In the genomic region with DNA sequence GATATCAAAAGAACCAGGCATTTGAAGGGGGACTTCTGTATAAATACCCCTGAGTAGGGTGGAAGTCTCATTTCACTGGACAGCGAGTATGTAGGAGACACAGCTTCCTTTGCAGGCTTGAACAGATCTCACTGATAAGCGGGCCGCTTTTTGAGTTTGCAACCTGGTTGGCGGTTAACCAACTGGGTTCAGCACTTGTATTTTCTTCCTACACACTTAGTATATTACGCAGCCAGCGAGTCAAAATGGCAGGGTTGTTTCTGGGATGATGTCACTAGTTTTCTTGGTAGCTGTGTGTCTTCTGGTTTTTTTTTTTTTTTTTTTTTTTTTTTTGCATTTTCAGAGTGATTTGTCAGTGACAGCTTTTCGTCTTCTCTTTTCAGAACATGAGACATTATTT, we compare ENCODE assay signal across 27 mouse cellular contexts. TPM values are rescaled to one million over a fixed set of nuclear protein-coding genes. Genes with fewer than 3 reads are reported as not detected.
DNase-seq lines count a peak whose midpoint lies in the region; ATAC-seq and TF ChIP-seq lines count a peak whose summit lies in the region.
"Had no signal": no experiment of that assay in that cellular context is flagged by ENCODE, and none has a peak within 500 bp of the region (broad histone marks: within the 10 kb centered on the region; RNA-seq: fewer than 3 reads in every experiment).

No protein-coding gene starts in this region.

- no peak overlapping the region for H3K4me3 ChIP-seq in CH12.LX (replicated peaks in 1 of 3; ENCODE audit: low read depth in 2 of 3, low read length in 2 of 3, poor library complexity in 1 of 3)
- no peak overlapping the region for H3K4me3 ChIP-seq in hindbrain, embryonic 11.5 days (ENCODE audit: low read depth, low read length)
- H3K4me3 ChIP-seq: embryonic facial prominence, embryonic 10.5 days; embryonic facial prominence, embryonic 13.5 days; erythroblast, embryonic 14.5 days; forebrain, embryonic 12.5 days; forebrain, embryonic 15.5 days; heart, embryonic 12.5 days; heart, embryonic 15.5 days; hindbrain, embryonic 13.5 days had no signal

- no peak for TF ChIP-seq RAD21 in CH12.LX (IDR thresholded peaks at IDR 0.05; ENCODE audit: low read depth, low read length)

- no peaks in the 10 kb centered on the region for H3K27me3 ChIP-seq in CH12.LX (replicated peaks)
- H3K27me3 ChIP-seq in hindbrain, embryonic 11.5 days (ENCODE audit: control insufficient read depth, insufficient read depth, low read length): no peaks in the 10 kb centered on the region
- H3K27me3 ChIP-seq: embryonic facial prominence, embryonic 13.5 days; forebrain, embryonic 12.5 days; forebrain, embryonic 15.5 days; heart, embryonic 12.5 days; heart, embryonic 15.5 days; hindbrain, embryonic 13.5 days had no signal

- no peak overlapping the region for H3K9ac ChIP-seq in CH12.LX (ENCODE audit: insufficient read depth, low read depth)
- H3K9ac ChIP-seq in hindbrain, embryonic 11.5 days (ENCODE audit: low read depth, low read length): no peak overlapping the region
- H3K9ac ChIP-seq: embryonic facial prominence, embryonic 13.5 days; forebrain, embryonic 12.5 days; forebrain, embryonic 15.5 days; heart, embryonic 12.5 days; heart, embryonic 15.5 days; hindbrain, embryonic 13.5 days had no signal

- no peak for TF ChIP-seq CTCF in CH12.LX (conservative IDR thresholded peaks at IDR 0.05 in 1 of 2, IDR thresholded peaks at IDR 0.05 in 1 of 2; ENCODE audit: low read depth in 2 of 2, low read length in 2 of 2)

- TF ChIP-seq EP300 in CH12.LX (IDR thresholded peaks at IDR 0.05; ENCODE audit: low read length): no peak

- no peak overlapping the region for H3K27ac ChIP-seq in CH12.LX (ENCODE audit: insufficient read depth, low read depth)
- H3K27ac ChIP-seq in hindbrain, embryonic 11.5 days (ENCODE audit: low read depth, low read length): no peak overlapping the region
- H3K27ac ChIP-seq: embryonic facial prominence, embryonic 10.5 days; embryonic facial prominence, embryonic 13.5 days; forebrain, embryonic 12.5 days; forebrain, embryonic 15.5 days; heart, embryonic 15.5 days; hindbrain, embryonic 13.5 days had no signal

- no peaks in the 10 kb centered on the region for H3K79me2 ChIP-seq in CH12.LX (replicated peaks; ENCODE audit: control insufficient read depth, extremely low read depth, insufficient read depth, poor library complexity, severe bottlenecking)

- no peak for ATAC-seq in hindbrain, embryonic 11.5 days (ENCODE audit: low FRiP score)
- ATAC-seq: forebrain, embryonic 15.5 days; hindbrain, embryonic 16.5 days; intestine, postnatal 0 days had no signal

- no peak overlapping the region for H3K4me2 ChIP-seq in CH12.LX (ENCODE audit: insufficient read depth, low read depth, poor library complexity, severe bottlenecking)
- H3K4me2 ChIP-seq in hindbrain, embryonic 11.5 days (replicated peaks; ENCODE audit: low read depth, low read length): no peak overlapping the region
- H3K4me2 ChIP-seq: embryonic facial prominence, embryonic 13.5 days; forebrain, embryonic 12.5 days; forebrain, embryonic 15.5 days; heart, embryonic 12.5 days; heart, embryonic 15.5 days; hindbrain, embryonic 13.5 days had no signal

- intact Hi-C loops in heart, postnatal 14 days (cut with DNase I): no loop called here

- dilution Hi-C loops in CH12.LX (cut with MboI; ENCODE audit: extremely low pct_ligation_motif_present, extremely low pct_unique_long_range_greater_than_20kb, low sequenced_read_pairs): no loop called here

- peak; percentile 50 for DNase-seq in thymus, postnatal 0 days (ENCODE audit: low spot score)
- no peak for DNase-seq in thymus, postnatal 4 days
- DNase-seq in CH12.LX (ENCODE audit: extremely low read depth): no peak
- peak; percentile 94 for DNase-seq in induced T-regulatory cell, adult 2 months (ENCODE audit: low read depth)
- DNase-seq in yolk sac, embryonic 10.5 days (ENCODE audit: low spot score): peak; percentile 38
- no peak for DNase-seq in embryo, embryonic 9.5 days (ENCODE audit: extremely low spot score)
- no peak for DNase-seq in hindbrain, embryonic 11.5 days (ENCODE audit: low spot score)
- DNase-seq in heart, postnatal 14 days: no peak
- DNase-seq: adrenal gland, postnatal 10 days; adrenal gland, postnatal 36 days; cerebellum, adult 2 months; cerebellum, adult 9-11 months; cerebellum, postnatal 25 days; gastrocnemius, postnatal 25 days; heart, adult 18-20 months; heart, postnatal 10 days; heart, postnatal 4 days had no signal

- TF ChIP-seq POLR2A in CH12.LX (IDR thresholded peaks at IDR 0.05; ENCODE audit: low read depth, low read length): no peak

- WGBS in hindbrain, embryonic 11.5 days: 97% methylated on average over 7 of the region's 7 CpGs

- in situ Hi-C loops in CH12.LX (cut with MboI; ENCODE audit: low pct_ligation_motif_present, low pct_unique_long_range_greater_than_20kb, low sequenced_read_pairs): no loop called here

- H3K9me3 ChIP-seq in CH12.LX (replicated peaks; ENCODE audit: low read length): peaks cover 8% of the 10 kb centered on the region
- H3K9me3 ChIP-seq in hindbrain, embryonic 11.5 days (ENCODE audit: control insufficient read depth, low read length): no peaks in the 10 kb centered on the region
- H3K9me3 ChIP-seq: forebrain, embryonic 15.5 days; heart, embryonic 15.5 days; hindbrain, embryonic 13.5 days had no signal

- H3K36me3 ChIP-seq in CH12.LX (replicated peaks in 1 of 2; ENCODE audit: control insufficient read depth in 1 of 2, insufficient read depth in 1 of 2, low read length in 1 of 2): peaks cover 38 to 65% of the 10 kb centered on the region in 2 experiments
- H3K36me3 ChIP-seq in hindbrain, embryonic 11.5 days (ENCODE audit: control insufficient read depth, insufficient read depth, low read length): no peaks in the 10 kb centered on the region

- peaks cover 0 to 17% of the 10 kb centered on the region in 2 experiments; a peak in 2 of 4 replicates for H3K4me1 ChIP-seq in CH12.LX (ENCODE audit: control insufficient read depth in 1 of 2, insufficient read depth in 2 of 2)
- H3K4me1 ChIP-seq in hindbrain, embryonic 11.5 days (replicated peaks; ENCODE audit: control insufficient read depth, insufficient read depth, low read length): no peaks in the 10 kb centered on the region
- H3K4me1 ChIP-seq: embryonic facial prominence, embryonic 10.5 days; embryonic facial prominence, embryonic 13.5 days; forebrain, embryonic 12.5 days; forebrain, embryonic 15.5 days; heart, embryonic 15.5 days; hindbrain, embryonic 13.5 days had no signal

TF ChIP-seq in CH12.LX, 34 proteins besides CTCF, POLR2A, EP300 and RAD21:
- TF ChIP-seq ZNF384 (IDR thresholded peaks at IDR 0.05; ENCODE audit: low read depth, low read length): peak; percentile 42; the same call in 1 of the 2 replicates
- no peak for TF ChIP-seq CHD2 (IDR thresholded peaks at IDR 0.05; ENCODE audit: low read length)
- TF ChIP-seq JUN (IDR thresholded peaks at IDR 0.05; ENCODE audit: insufficient read depth, low read depth, low read length): no peak
- no peak for TF ChIP-seq BHLHE40 (IDR thresholded peaks at IDR 0.05; ENCODE audit: low read depth, low read length)
- no peak for TF ChIP-seq MXI1 (IDR thresholded peaks at IDR 0.05; ENCODE audit: low read depth, low read length)
- no peak for TF ChIP-seq USF2 (conservative IDR thresholded peaks at IDR 0.05; ENCODE audit: low read depth, low read length)
- no peak for TF ChIP-seq ELF1 (IDR thresholded peaks at IDR 0.05; ENCODE audit: low read depth, low read length)
- no peak for TF ChIP-seq SIN3A (IDR thresholded peaks at IDR 0.05; ENCODE audit: low read length)

RNA-seq across cellular contexts. Expression of gene Tmppe, which starts 20.9 kb away (rescaled TPM):
- polyA plus RNA-seq in thymus, postnatal 0 days (2015; fragmentation: Nextera tagmentation; extraction: Ambion mirVana): 9.1 and 9.6 TPM in 2 replicates
- 8.2 and 10.4 TPM in 2 replicates for total RNA-seq in CH12.LX (2012; rRNA removed)
- 2.4 and 3.2 TPM in 2 replicates for total RNA-seq in CH12.LX (2014; rRNA removed)
- 5.7 and 7.3 TPM in 2 replicates for polyA plus RNA-seq in CH12.LX (2012; ENCODE audit: insufficient read length, low read depth)
- polyA plus RNA-seq in hindbrain, embryonic 11.5 days (2014; fragmentation: Nextera tagmentation; extraction: Ambion mirVana): 2.4 and 3.1 TPM in 2 replicates
- 1 to 10 TPM; 4.5 to 4.8 TPM for total RNA-seq in heart, postnatal 14 days (2021)

RNA-seq across cellular contexts. Expression of gene Glb1, which starts 20.9 kb away (rescaled TPM):
- 34.7 and 35.0 TPM in 2 replicates for polyA plus RNA-seq in thymus, postnatal 0 days (2015; fragmentation: Nextera tagmentation; extraction: Ambion mirVana)
- total RNA-seq in CH12.LX (2012; rRNA removed): 33.9 and 40.7 TPM in 2 replicates
- 22.4 and 25.7 TPM in 2 replicates for total RNA-seq in CH12.LX (2014; rRNA removed)
- polyA plus RNA-seq in CH12.LX (2012; ENCODE audit: insufficient read length, low read depth): 32.4 and 35.4 TPM in 2 replicates
- polyA plus RNA-seq in hindbrain, embryonic 11.5 days (2014; fragmentation: Nextera tagmentation; extraction: Ambion mirVana): 21.9 and 26.6 TPM in 2 replicates
- 10 to 100 TPM; 18.5 to 19.2 TPM for total RNA-seq in heart, postnatal 14 days (2021)

RNA-seq across cellular contexts. Expression of gene Crtap, which starts 31.3 kb away (rescaled TPM):
- polyA plus RNA-seq in thymus, postnatal 0 days (2015; fragmentation: Nextera tagmentation; extraction: Ambion mirVana): 28.3 and 29.5 TPM in 2 replicates
- total RNA-seq in CH12.LX (2012; rRNA removed) (13.8 and 17.8 TPM in 2 replicates), CH12.LX (2014; rRNA removed) (19.2 and 20.6 TPM in 2 replicates)
- 25.2 and 27.7 TPM in 2 replicates for polyA plus RNA-seq in CH12.LX (2012; ENCODE audit: insufficient read length, low read depth)
- polyA plus RNA-seq in hindbrain, embryonic 11.5 days (2014; fragmentation: Nextera tagmentation; extraction: Ambion mirVana): 56.5 and 57.8 TPM in 2 replicates
- total RNA-seq in heart, postnatal 14 days (2021): 10 to 100 TPM; 35.4 to 41.3 TPM

Comparison
In these comparisons a context has a peak if more than half of its experiments do, and no peak if none do; other contexts are left out.
1. DNase-seq: peak in thymus, postnatal 0 days (single experiment), induced T-regulatory cell, adult 2 months (single experiment) and yolk sac, embryonic 10.5 days (single experiment); none in thymus, postnatal 4 days (single experiment), CH12.LX (single experiment), embryo, embryonic 9.5 days (single experiment), hindbrain, embryonic 11.5 days (single experiment) and heart, postnatal 14 days (0 of 2).